Mouse (Mus musculus) B cell, adult 2 months (primary cell): ENCODE results near the gene Tpd52l1.

Experiments used
- DNase-seq, 2 experiments: peaks; one replicate each; pipeline ENCODE4 v3.0.0; 2022

The Tpd52l1 gene

GRCm38 (mm10) chr10:31336432-31336831 is 109.3 kb downstream of the Tpd52l1 start:
- no peak for DNase-seq

- DNase-seq: no peak
These were observed 114.5 kb downstream of the Tpd52l1 start for GRCm38 (mm10) chr10:31331225-31331775.

GRCm38 (mm10) chr10:31330286-31330962 is 115.3 kb downstream of the Tpd52l1 start:
- no peak for DNase-seq

GRCm38 (mm10) chr10:31329436-31329835 is 116.3 kb downstream of the Tpd52l1 start:
- DNase-seq: no peak

- no peak for DNase-seq
These were observed 127.3 kb downstream of the Tpd52l1 start for GRCm38 (mm10) chr10:31318491-31318890.

- DNase-seq: peak; percentile 81 to 82
These were observed 132.6 kb downstream of the Tpd52l1 start, which contains the start of gene Hddc2 for GRCm38 (mm10) chr10:31312865-31313848. Hddc2 (plus strand) TSS chr10:31313383.

GRCm38 (mm10) chr10:31307024-31307598 is 138.6 kb downstream of the Tpd52l1 start:
- DNase-seq: no peak

GRCm38 (mm10) chr10:31303446-31303845 is 142.3 kb downstream of the Tpd52l1 start:
- no peak for DNase-seq

- DNase-seq: no peak
These were observed 145.5 kb downstream of the Tpd52l1 start for GRCm38 (mm10) chr10:31300292-31300691.

- DNase-seq: peak; percentile 60 to 65
These were observed 146.7 kb downstream of the Tpd52l1 start for GRCm38 (mm10) chr10:31298921-31299574.

GRCm38 (mm10) chr10:31298263-31298662 is 147.5 kb downstream of the Tpd52l1 start:
- no peak for DNase-seq

GRCm38 (mm10) chr10:31297106-31297505 is 148.7 kb downstream of the Tpd52l1 start:
- DNase-seq: no peak

- no peak for DNase-seq
These were observed 149.3 kb downstream of the Tpd52l1 start for GRCm38 (mm10) chr10:31296458-31296857.

GRCm38 (mm10) chr10:31295705-31296104 is 150.1 kb downstream of the Tpd52l1 start:
- no peak for DNase-seq

GRCm38 (mm10) chr10:31288697-31289390 is 156.9 kb downstream of the Tpd52l1 start:
- no peak for DNase-seq

GRCm38 (mm10) chr10:31287787-31288186 is 158.0 kb downstream of the Tpd52l1 start:
- DNase-seq: no peak
